Mouse (Mus musculus): ENCODE data around the gene Gpr162.

The Gpr162 gene

GRCm38 (mm10) chr6:124881821-124882220, 18.0 kb upstream of the Gpr162 start:
- no peak for DNase-seq (ENCODE audit: low spot score)

GRCm38 (mm10) chr6:124879390-124879789, 15.6 kb upstream of the Gpr162 start:
- no peak for DNase-seq (ENCODE audit: low spot score)

GRCm38 (mm10) chr6:124874348-124874747, 10.6 kb upstream of the Gpr162 start:
- no peak for DNase-seq (ENCODE audit: low spot score)

GRCm38 (mm10) chr6:124866560-124866959, 2.8 kb upstream of the Gpr162 start:
- DNase-seq (ENCODE audit: low spot score), result no peak

GRCm38 (mm10) chr6:124865766-124866362, 2.1 kb upstream of the Gpr162 start:
- no peak for DNase-seq (ENCODE audit: low spot score)

- no peak for DNase-seq (ENCODE audit: low spot score)
Observed at GRCm38 (mm10) chr6:124863125-124863657, 592 bp downstream of the Gpr162 start.

GRCm38 (mm10) chr6:124862406-124863124, 1.2 kb downstream of the Gpr162 start:
- DNase-seq (ENCODE audit: low spot score), result no peak

GRCm38 (mm10) chr6:124861802-124862201, 2.0 kb downstream of the Gpr162 start:
- no peak for DNase-seq (ENCODE audit: low spot score)

- no peak for DNase-seq (ENCODE audit: low spot score)
Observed at GRCm38 (mm10) chr6:124861266-124861665, 2.5 kb downstream of the Gpr162 start.

GRCm38 (mm10) chr6:124860511-124860910, 3.3 kb downstream of the Gpr162 start:
- DNase-seq (ENCODE audit: low spot score), result no peak

GRCm38 (mm10) chr6:124859725-124860124, 4.1 kb downstream of the Gpr162 start:
- peak; percentile 75 for DNase-seq (ENCODE audit: low spot score)

GRCm38 (mm10) chr6:124858561-124859318, 5.0 kb downstream of the Gpr162 start:
- DNase-seq (ENCODE audit: low spot score), result no peak

GRCm38 (mm10) chr6:124857840-124858530, 5.8 kb downstream of the Gpr162 start:
- no peak for DNase-seq (ENCODE audit: low spot score)

- peak; percentile 71 for DNase-seq (ENCODE audit: low spot score)
Observed at GRCm38 (mm10) chr6:124856916-124857839, 6.6 kb downstream of the Gpr162 start, which contains the start of gene P3h3. Gene P3h3, minus strand, starts transcription at chr6:124857752.

- DNase-seq (ENCODE audit: low spot score), result no peak
Observed at GRCm38 (mm10) chr6:124856321-124856720, 7.5 kb downstream of the Gpr162 start.

GRCm38 (mm10) chr6:124854647-124855046, 9.1 kb downstream of the Gpr162 start:
- no peak for DNase-seq (ENCODE audit: low spot score)

GRCm38 (mm10) chr6:124850535-124850934, 13.2 kb downstream of the Gpr162 start:
- no peak for DNase-seq (ENCODE audit: low spot score)

GRCm38 (mm10) chr6:124847305-124847704, 16.5 kb downstream of the Gpr162 start:
- peak; percentile 85 for DNase-seq (ENCODE audit: low spot score)

GRCm38 (mm10) chr6:124840241-124841167, 23.3 kb downstream of the Gpr162 start, which contains the start of gene Gnb3:
Gene Gnb3, minus strand, starts transcription at chr6:124840275.
- no peak for DNase-seq (ENCODE audit: low spot score)

GRCm38 (mm10) chr6:124839805-124840204, 24.0 kb downstream of the Gpr162 start:
- DNase-seq (ENCODE audit: low spot score), result no peak

All from left cerebral cortex, adult 11 months (tissue).